Mouse (Mus musculus) adrenal gland, adult 18-20 months (tissue): Measurements from ENCODE around the gene Stk26. TPM values are rescaled to one million over a fixed set of nuclear protein-coding genes. Genes with fewer than 3 reads are reported as not detected.

Source experiments
- DNase-seq, 2 experiments: peaks; one replicate each; pipeline ENCODE4 v3.0.0; 2021 to 2022; ENCODE audit warnings: low spot score in 2 of 2
- total RNA-seq, 2 experiments: library from RNA; stranded (reverse); gene quantifications; 1 replicate in 1 of 2; 2 replicates in 1 of 2; pipeline ENCODE4 v1.2.3; 2021

Gene Stk26
- total RNA-seq, 2 experiments from 2014 or later: 1.9 to 4.1 TPM

GRCm38 (mm10) chrX:50924629-50925364 is 84.0 kb downstream of the Stk26 start:
- no peak for DNase-seq

DNA sequence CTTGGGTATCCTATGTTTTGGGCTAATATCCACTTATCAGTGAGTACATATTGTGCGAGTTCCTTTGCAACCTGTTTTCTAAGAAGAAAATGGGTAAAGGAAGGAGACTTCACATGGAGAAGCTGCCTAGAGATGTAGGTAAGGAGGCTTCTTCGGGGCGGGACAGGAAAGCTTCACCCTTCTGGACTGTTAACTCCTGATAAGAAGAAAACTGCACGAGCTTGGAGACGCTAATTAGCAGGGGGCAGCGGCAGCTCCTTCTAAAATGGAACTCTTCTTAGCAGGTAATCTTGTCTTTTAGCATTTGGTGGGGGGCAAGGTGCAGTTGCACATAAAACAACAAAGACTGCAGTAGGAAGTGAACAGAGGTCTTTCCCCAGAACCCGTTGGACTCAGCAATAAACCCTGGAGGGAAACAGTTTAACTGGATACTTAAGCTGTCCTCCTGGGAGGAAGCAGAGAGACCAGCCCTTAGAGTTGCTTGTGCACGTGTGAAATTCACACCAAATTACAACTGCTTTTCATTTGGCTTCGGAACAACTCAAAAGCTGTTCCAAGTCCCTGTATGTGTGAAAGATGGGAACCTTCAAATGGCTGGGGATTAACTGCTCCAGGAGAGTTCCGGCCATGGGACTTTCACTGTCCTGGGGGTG is 86.2 kb downstream of the Stk26 start:
- DNase-seq: no peak

DNA sequence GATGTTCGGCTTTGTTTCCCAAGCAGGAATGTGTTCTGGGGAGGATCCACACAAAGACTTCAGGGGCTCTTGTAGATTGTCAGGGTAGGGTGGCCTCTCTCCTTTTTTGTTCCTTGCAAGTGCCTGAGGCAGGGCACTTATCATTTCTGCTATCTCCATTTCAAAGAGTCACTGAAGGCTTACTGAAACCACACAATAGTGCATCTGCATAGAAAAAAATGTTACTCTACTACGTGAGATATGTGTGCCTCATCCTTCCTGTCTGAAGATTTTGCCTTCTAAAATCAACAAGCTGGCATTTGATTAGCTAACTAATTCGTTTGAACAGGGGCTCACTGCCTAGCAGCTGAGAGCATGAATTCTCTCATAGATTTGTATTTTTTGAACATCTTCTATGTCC is 89.5 kb downstream of the Stk26 start:
- DNase-seq: no peak

GRCm38 (mm10) chrX:50937117-50937516 is 96.3 kb downstream of the Stk26 start:
- no peak for DNase-seq

- DNase-seq: no peak
Observed at GRCm38 (mm10) chrX:50942610-50943009, 101.8 kb downstream of the Stk26 start, which contains the start of gene Frmd7. Gene Frmd7, minus strand, starts transcription at chrX:50942710.

Other genes starting within 250 kb of the Stk26 start
- under 1 TPM; 0.13 to 0.19 TPM for gene Frmd7, start 101.7 kb downstream of the Stk26 start, total RNA-seq
- 10 to 100 TPM; 24.9 to 30.6 TPM for gene Rap2c, start 177.0 kb downstream of the Stk26 start, total RNA-seq